Mouse (Mus musculus) forebrain, embryonic 13.5 days (tissue): ENCODE results near the gene Sod1. TPM values are rescaled to one million over a fixed set of nuclear protein-coding genes. Genes with fewer than 3 reads are reported as not detected.

ENCODE experiments used
- ATAC-seq: fragments of 200-750 bp; cut with Nextera tagmentation; 2 replicates; pipeline ENCODE4 v1.8.0; 2017
- H3K27ac ChIP-seq: fragments of 300-500 bp; sonication (generic); 2 replicates; pipeline ENCODE4 v1.5.1; 2015; ENCODE audit warnings: inconsistent platforms, mild to moderate bottlenecking, moderate library complexity
- H3K27me3 ChIP-seq: fragments of 300-500 bp; sonication (generic); 2 replicates; pipeline ENCODE4 v1.6.1; 2015; ENCODE audit warnings: mild to moderate bottlenecking, inconsistent platforms
- H3K36me3 ChIP-seq: fragments of 300-500 bp; sonication (generic); 2 replicates; pipeline ENCODE4 v1.6.1; 2015; ENCODE audit warnings: mild to moderate bottlenecking, inconsistent platforms; ENCODE audit not compliant: poor library complexity, severe bottlenecking
- H3K4me1 ChIP-seq: fragments of 300-500 bp; sonication (generic); 2 replicates; pipeline ENCODE4 v1.6.1; 2015; ENCODE audit warnings: inconsistent platforms
- H3K4me2 ChIP-seq: fragments of 300-500 bp; sonication (generic); 2 replicates; pipeline ENCODE4 v1.6.1; 2015; ENCODE audit warnings: inconsistent platforms, mild to moderate bottlenecking, moderate library complexity
- H3K4me3 ChIP-seq: fragments of 300-500 bp; sonication (generic); 2 replicates; pipeline ENCODE4 v1.5.1; 2015; ENCODE audit warnings: mild to moderate bottlenecking, inconsistent platforms
- H3K9ac ChIP-seq: fragments of 300-500 bp; sonication (generic); 2 replicates; pipeline ENCODE4 v1.6.1; 2015; ENCODE audit warnings: mild to moderate bottlenecking, inconsistent platforms
- H3K9me3 ChIP-seq: fragments of 300-500 bp; sonication (generic); replicated peaks from 2 replicates; pipeline ENCODE4 v1.6.1; 2016; ENCODE audit warnings: inconsistent platforms
- WGBS: fragments of 180-500 bp; shearing (Covaris S2); methylation state at CpG from one replicate; pipeline ENCODE4 v1.1.7; 2015; 5-methylcytosine and 5-hydroxymethylcytosine counted together
- polyA plus RNA-seq: library from polyadenylated mRNA; unstranded; fragments of >200 nt; fragmentation: Nextera tagmentation; extraction: Ambion mirVana; gene quantifications from 2 replicates; pipeline ENCODE4 v1.2.1, GENCODE M21; 2015

The Sod1 gene
- polyA plus RNA-seq, 1 experiment from 2014 or later, result 979 TPM

GRCm38 (mm10) chr16:90193719-90194118 is 26.8 kb upstream of the Sod1 start:
- no peak overlapping the region for H3K9ac ChIP-seq
- H3K4me3 ChIP-seq, result no peak overlapping the region
- ATAC-seq, result no peak
- H3K4me2 ChIP-seq, result no peak overlapping the region
- H3K9me3 ChIP-seq, result no peaks in the 10 kb centered on the region
- no peak overlapping the region for H3K27ac ChIP-seq
- H3K36me3 ChIP-seq, result no peaks in the 10 kb centered on the region
- peaks cover 5% of the 10 kb centered on the region for H3K4me1 ChIP-seq
- no peaks in the 10 kb centered on the region for H3K27me3 ChIP-seq

GRCm38 (mm10) chr16:90196688-90197240 is 23.8 kb upstream of the Sod1 start:
- H3K27me3 ChIP-seq, result no peaks in the 10 kb centered on the region
- H3K36me3 ChIP-seq, result no peaks in the 10 kb centered on the region
- no peaks in the 10 kb centered on the region for H3K9me3 ChIP-seq
- no peak overlapping the region for H3K4me3 ChIP-seq
- peak overlapping the region; percentile 64 for H3K4me2 ChIP-seq
- no peak overlapping the region for H3K27ac ChIP-seq
- peaks cover 5% of the 10 kb centered on the region for H3K4me1 ChIP-seq
- no peak overlapping the region for H3K9ac ChIP-seq
- 89% methylated on average over 7 of the region's 7 CpGs for WGBS
- no peak for ATAC-seq

GRCm38 (mm10) chr16:90197337-90197973 is 23.1 kb upstream of the Sod1 start:
- no peak overlapping the region for H3K27ac ChIP-seq
- WGBS, result 3% methylated on average over 22 of the region's 22 CpGs
- H3K9me3 ChIP-seq, result no peaks in the 10 kb centered on the region
- H3K4me2 ChIP-seq, result peak overlapping the region; percentile 64
- peak overlapping the region; percentile 42 for H3K4me3 ChIP-seq
- H3K36me3 ChIP-seq, result no peaks in the 10 kb centered on the region
- peaks cover 5% of the 10 kb centered on the region for H3K4me1 ChIP-seq
- ATAC-seq, result peak; percentile 94
- H3K9ac ChIP-seq, result peak overlapping the region; percentile 56
- H3K27me3 ChIP-seq, result no peaks in the 10 kb centered on the region

- H3K4me3 ChIP-seq, result no peak overlapping the region
- H3K4me2 ChIP-seq, result no peak overlapping the region
- no peaks in the 10 kb centered on the region for H3K36me3 ChIP-seq
- no peak overlapping the region for H3K27ac ChIP-seq
- peaks cover 5% of the 10 kb centered on the region for H3K4me1 ChIP-seq
- no peaks in the 10 kb centered on the region for H3K9me3 ChIP-seq
- ATAC-seq, result no peak
- whole genome bisulfite sequencing, result 93% methylated on average over 6 of the region's 6 CpGs
- H3K9ac ChIP-seq, result no peak overlapping the region
- H3K27me3 ChIP-seq, result no peaks in the 10 kb centered on the region
Measured at GRCm38 (mm10) chr16:90198626-90199025, 21.9 kb upstream of the Sod1 start.

- H3K4me3 ChIP-seq, result no peak overlapping the region
- no peaks in the 10 kb centered on the region for H3K36me3 ChIP-seq
- WGBS, result 89% methylated on average over 10 of the region's 10 CpGs
- peaks cover 5% of the 10 kb centered on the region for H3K4me1 ChIP-seq
- H3K27ac ChIP-seq, result no peak overlapping the region
- no peak overlapping the region for H3K4me2 ChIP-seq
- H3K9me3 ChIP-seq, result no peaks in the 10 kb centered on the region
- no peaks in the 10 kb centered on the region for H3K27me3 ChIP-seq
- no peak for ATAC-seq
- no peak overlapping the region for H3K9ac ChIP-seq
Measured at GRCm38 (mm10) chr16:90199174-90199573, 21.4 kb upstream of the Sod1 start.

GRCm38 (mm10) chr16:90202140-90202539 is 18.4 kb upstream of the Sod1 start:
- H3K4me1 ChIP-seq, result peaks cover 5% of the 10 kb centered on the region
- no peak overlapping the region for H3K27ac ChIP-seq
- no peaks in the 10 kb centered on the region for H3K27me3 ChIP-seq
- no peaks in the 10 kb centered on the region for H3K9me3 ChIP-seq
- no peak overlapping the region for H3K4me3 ChIP-seq
- no peaks in the 10 kb centered on the region for H3K36me3 ChIP-seq
- H3K9ac ChIP-seq, result no peak overlapping the region
- WGBS, result 75% methylated on average over 19 of the region's 19 CpGs
- H3K4me2 ChIP-seq, result no peak overlapping the region
- no peak for ATAC-seq

GRCm38 (mm10) chr16:90203226-90203962 is 17.2 kb upstream of the Sod1 start:
- 94% methylated on average over 6 of the region's 6 CpGs for WGBS
- H3K9ac ChIP-seq, result no peak overlapping the region
- H3K4me1 ChIP-seq, result no peaks in the 10 kb centered on the region
- no peak overlapping the region for H3K4me3 ChIP-seq
- ATAC-seq, result no peak
- H3K4me2 ChIP-seq, result no peak overlapping the region
- H3K9me3 ChIP-seq, result no peaks in the 10 kb centered on the region
- no peaks in the 10 kb centered on the region for H3K27me3 ChIP-seq
- H3K36me3 ChIP-seq, result no peaks in the 10 kb centered on the region
- no peak overlapping the region for H3K27ac ChIP-seq

- Histone ChIP-seq H3K4me2 (no peak overlapping the region), H3K9me3 (no peaks in the 10 kb centered on the region), H3K27me3 (no peaks in the 10 kb centered on the region), H3K4me1 (no peaks in the 10 kb centered on the region), H3K36me3 (no peaks in the 10 kb centered on the region), H3K9ac (no peak overlapping the region), H3K27ac (no peak overlapping the region), H3K4me3 (no peak overlapping the region)
- no peak for ATAC-seq
- WGBS, result 96% methylated on average over 2 of the region's 2 CpGs
Measured at GRCm38 (mm10) chr16:90204868-90205267, 15.7 kb upstream of the Sod1 start.

GRCm38 (mm10) chr16:90208996-90209395 is 11.6 kb upstream of the Sod1 start:
- no peak overlapping the region for H3K4me3 ChIP-seq
- H3K9me3 ChIP-seq, result no peaks in the 10 kb centered on the region
- no peaks in the 10 kb centered on the region for H3K36me3 ChIP-seq
- WGBS, result 78% methylated on average over 3 of the region's 3 CpGs
- H3K4me1 ChIP-seq, result no peaks in the 10 kb centered on the region
- no peak overlapping the region for H3K9ac ChIP-seq
- no peaks in the 10 kb centered on the region for H3K27me3 ChIP-seq
- ATAC-seq, result no peak
- no peak overlapping the region for H3K4me2 ChIP-seq
- no peak overlapping the region for H3K27ac ChIP-seq

GRCm38 (mm10) chr16:90210717-90211116 is 9.8 kb upstream of the Sod1 start:
- H3K27me3 ChIP-seq, result no peaks in the 10 kb centered on the region
- H3K4me2 ChIP-seq, result no peak overlapping the region
- WGBS, result 89% methylated on average over 10 of the region's 10 CpGs
- H3K9ac ChIP-seq, result no peak overlapping the region
- H3K4me1 ChIP-seq, result no peaks in the 10 kb centered on the region
- no peaks in the 10 kb centered on the region for H3K36me3 ChIP-seq
- no peaks in the 10 kb centered on the region for H3K9me3 ChIP-seq
- H3K27ac ChIP-seq, result no peak overlapping the region
- H3K4me3 ChIP-seq, result no peak overlapping the region
- ATAC-seq, result no peak

- H3K9me3 ChIP-seq, result no peaks in the 10 kb centered on the region
- no peaks in the 10 kb centered on the region for H3K27me3 ChIP-seq
- H3K4me2 ChIP-seq, result no peak overlapping the region
- no peak for ATAC-seq
- H3K27ac ChIP-seq, result no peak overlapping the region
- 89% methylated on average over 8 of the region's 8 CpGs for WGBS
- no peaks in the 10 kb centered on the region for H3K36me3 ChIP-seq
- H3K4me1 ChIP-seq, result no peaks in the 10 kb centered on the region
- no peak overlapping the region for H3K9ac ChIP-seq
- H3K4me3 ChIP-seq, result no peak overlapping the region
Measured at GRCm38 (mm10) chr16:90211767-90212166, 8.8 kb upstream of the Sod1 start.

- no peak overlapping the region for H3K9ac ChIP-seq
- H3K4me2 ChIP-seq, result no peak overlapping the region
- no peaks in the 10 kb centered on the region for H3K4me1 ChIP-seq
- H3K4me3 ChIP-seq, result no peak overlapping the region
- no peaks in the 10 kb centered on the region for H3K27me3 ChIP-seq
- no peaks in the 10 kb centered on the region for H3K9me3 ChIP-seq
- no peaks in the 10 kb centered on the region for H3K36me3 ChIP-seq
- H3K27ac ChIP-seq, result no peak overlapping the region
- WGBS, result 82% methylated on average over 12 of the region's 12 CpGs
- ATAC-seq, result no peak
Measured at GRCm38 (mm10) chr16:90213477-90214339, 6.8 kb upstream of the Sod1 start.
